Mouse (Mus musculus): Measurements from ENCODE around the gene Ubl4a.
"Not testable (repeated sequence)": the region's sequence is repeated elsewhere in the genome, so short reads cannot be mapped to it uniquely, and the experiment has no call there.

Gene Ubl4a

GRCm38 (mm10) chrX:74372888-74373549 is at the start of gene Ubl4a, which contains the start of gene Slc10a3:
TSS of gene Ubl4a (minus strand) at chrX:74373218.
TSS of gene Slc10a3 (minus strand) at chrX:74373349.
- DNase-seq (ENCODE audit: low spot score in 2 of 2): peak; percentile 83 to 84

- peak; percentile 56 to 74 for DNase-seq (ENCODE audit: low spot score in 2 of 2)
Observed at GRCm38 (mm10) chrX:74413377-74413776, 40.4 kb upstream of the Ubl4a start.

GRCm38 (mm10) chrX:74408340-74408739 is 35.3 kb upstream of the Ubl4a start:
- no peak for DNase-seq (ENCODE audit: low spot score in 2 of 2)

GRCm38 (mm10) chrX:74400136-74400535 is 27.1 kb upstream of the Ubl4a start:
- no peak for DNase-seq (ENCODE audit: low spot score in 2 of 2)

GRCm38 (mm10) chrX:74392535-74393443 is 19.8 kb upstream of the Ubl4a start, which contains the start of the genes Fam3a and Ikbkg:
TSS of gene Fam3a (minus strand) at chrX:74393272.
TSS of gene Ikbkg (plus strand) at chrX:74393290.
- peak; percentile 75 to 76 for DNase-seq (ENCODE audit: low spot score in 2 of 2)

GRCm38 (mm10) chrX:74388153-74388552 is 15.1 kb upstream of the Ubl4a start:
- DNase-seq (ENCODE audit: low spot score in 2 of 2): no peak

- DNase-seq (ENCODE audit: low spot score in 2 of 2): no peak
Observed at GRCm38 (mm10) chrX:74384451-74384850, 11.4 kb upstream of the Ubl4a start.

GRCm38 (mm10) chrX:74368209-74368909 is 4.7 kb downstream of the Ubl4a start:
- peak; percentile 53 to 58 for DNase-seq (ENCODE audit: low spot score in 2 of 2)

GRCm38 (mm10) chrX:74367512-74367911 is 5.5 kb downstream of the Ubl4a start:
- DNase-seq (ENCODE audit: low spot score in 2 of 2): no peak

- no peak for DNase-seq (ENCODE audit: low spot score in 2 of 2)
Observed at GRCm38 (mm10) chrX:74359171-74359570, 13.8 kb downstream of the Ubl4a start.

GRCm38 (mm10) chrX:74357069-74357468 is 15.9 kb downstream of the Ubl4a start:
- DNase-seq (ENCODE audit: low spot score in 2 of 2): not testable (repeated sequence)

GRCm38 (mm10) chrX:74353467-74353770 is 19.6 kb downstream of the Ubl4a start, which contains the start of gene Lage3:
TSS of gene Lage3 (minus strand) at chrX:74353618.
- DNase-seq (ENCODE audit: low spot score in 2 of 2): peak; percentile 77 to 80

GRCm38 (mm10) chrX:74352645-74353466 is 20.2 kb downstream of the Ubl4a start:
- peak in 1 of 2 experiments; percentile 4 for DNase-seq (ENCODE audit: low spot score in 2 of 2)

- no peak for DNase-seq (ENCODE audit: low spot score in 2 of 2)
Observed at GRCm38 (mm10) chrX:74330166-74330930, 42.7 kb downstream of the Ubl4a start.

GRCm38 (mm10) chrX:74329215-74329671 is 43.8 kb downstream of the Ubl4a start:
- peak in 1 of 2 experiments; percentile 5 for DNase-seq (ENCODE audit: low spot score in 2 of 2)

GRCm38 (mm10) chrX:74328725-74329161 is 44.3 kb downstream of the Ubl4a start, which contains the start of gene Plxna3:
TSS of gene Plxna3 (plus strand) at chrX:74329066.
- peak; percentile 32 to 47 for DNase-seq (ENCODE audit: low spot score in 2 of 2)

All from right cerebral cortex, adult 2 months (tissue).